Mouse (Mus musculus): ENCODE measurements around the gene Alg1. TPM values are rescaled to one million over a fixed set of nuclear protein-coding genes. Genes with fewer than 3 reads are reported as not detected.

Alg1 gene
- polyA plus RNA-seq, 1 experiment from 2014 or later = 30.8 TPM

DNA sequence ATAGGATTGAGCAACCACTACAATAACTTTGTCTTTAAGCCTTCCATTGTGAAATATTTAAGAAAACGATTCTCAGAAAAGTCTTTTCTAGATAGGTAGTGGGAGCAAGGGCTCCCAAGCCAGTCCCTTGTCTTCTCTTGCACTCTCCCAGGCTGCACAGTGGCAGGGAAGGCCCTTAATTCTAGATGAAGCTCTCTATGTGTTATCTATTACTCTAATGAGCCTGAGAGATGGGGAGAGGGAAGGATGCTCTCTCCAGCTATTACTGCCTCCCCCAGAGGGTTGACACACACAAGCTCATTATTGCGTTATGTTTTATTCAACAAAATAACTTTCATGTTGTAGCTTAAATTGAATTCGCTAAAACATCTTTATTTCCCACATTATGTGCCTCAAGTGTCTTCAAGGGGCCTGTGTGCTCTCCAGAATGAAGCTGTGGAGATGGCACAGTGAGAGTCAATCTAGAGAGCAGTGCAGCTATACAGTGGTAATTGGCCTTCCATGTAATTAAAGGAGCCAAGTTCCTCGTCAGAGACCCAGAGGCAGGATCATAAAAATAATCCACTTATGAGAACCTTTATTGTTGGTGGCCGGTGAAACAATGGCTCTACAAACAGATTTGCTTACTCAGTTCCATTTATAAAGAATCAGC, 46.3 kb downstream of the Alg1 start:
- no peak for ATAC-seq (ENCODE audit: insufficient number of reproducible peaks, insufficient read depth, low FRiP score, low TSS enrichment)
- H3K27me3 ChIP-seq = no peaks in the 10 kb centered on the region
- no peaks in the 10 kb centered on the region for H3K9me3 ChIP-seq
- WGBS = 79% methylated on average over 5 of the region's 5 CpGs
- no peaks in the 10 kb centered on the region; the same call in 1 of the 2 replicates for H3K4me1 ChIP-seq
- H3K27ac ChIP-seq = no peak overlapping the region
- no peak overlapping the region for H3K4me3 ChIP-seq
- no peak overlapping the region for H3K4me2 ChIP-seq (replicated peaks)
- H3K9ac ChIP-seq = no peak overlapping the region
- no peaks in the 10 kb centered on the region for H3K36me3 ChIP-seq

DNA sequence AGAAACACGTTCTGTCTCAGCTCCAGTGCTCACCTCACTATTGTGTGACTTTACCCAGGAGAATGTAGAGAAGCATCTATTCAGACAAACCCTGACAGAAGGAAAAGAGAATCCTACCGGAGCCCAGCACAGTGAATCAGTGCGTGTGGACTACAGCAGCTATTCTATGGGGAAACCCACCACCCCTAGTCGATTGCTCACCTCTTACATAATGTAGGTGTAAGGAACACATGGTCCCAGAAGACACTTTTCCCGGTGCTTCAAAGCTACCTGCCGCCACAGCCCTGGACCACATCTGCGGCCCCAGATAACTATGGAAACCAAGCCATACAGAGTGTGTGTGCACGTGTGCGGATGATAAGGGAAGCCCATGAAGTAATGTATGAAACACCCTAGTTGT, 49.3 kb downstream of the Alg1 start:
- no peak overlapping the region for H3K4me2 ChIP-seq (replicated peaks)
- ATAC-seq (ENCODE audit: insufficient number of reproducible peaks, insufficient read depth, low FRiP score, low TSS enrichment) = no peak
- no peaks in the 10 kb centered on the region for H3K9me3 ChIP-seq
- no peak overlapping the region for H3K4me3 ChIP-seq
- WGBS = 89% methylated on average over 9 of the region's 9 CpGs
- H3K27me3 ChIP-seq = no peaks in the 10 kb centered on the region
- H3K36me3 ChIP-seq = no peaks in the 10 kb centered on the region
- H3K4me1 ChIP-seq = no peaks in the 10 kb centered on the region; the same call in 1 of the 2 replicates
- no peak overlapping the region for H3K9ac ChIP-seq
- no peak overlapping the region for H3K27ac ChIP-seq

DNA sequence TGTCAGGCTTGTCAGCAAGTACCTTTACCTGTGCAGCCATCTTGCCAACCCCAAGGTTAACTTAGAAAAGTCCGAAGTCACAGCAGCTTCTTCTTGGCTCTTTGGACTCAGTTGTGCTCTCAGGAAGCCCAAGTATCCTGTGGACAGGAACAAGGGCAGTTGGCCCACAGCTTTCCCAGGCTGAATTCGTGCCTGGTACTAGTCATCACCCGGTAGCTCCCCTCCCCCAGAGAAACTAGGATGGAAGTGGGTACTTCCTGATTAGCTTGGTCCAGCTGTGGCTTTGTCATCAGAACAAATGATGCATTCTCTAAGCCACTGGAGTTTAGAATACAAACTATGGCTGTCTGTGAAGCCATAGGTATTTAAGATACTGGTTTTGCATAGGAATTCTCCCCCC, 52.0 kb downstream of the Alg1 start:
- Histone ChIP-seq H3K4me2 (replicated peaks) (no peak overlapping the region), H3K36me3 (no peaks in the 10 kb centered on the region), H3K4me3 (no peak overlapping the region), H3K9me3 (no peaks in the 10 kb centered on the region), H3K27ac (no peak overlapping the region), H3K9ac (no peak overlapping the region), H3K4me1 (no peaks in the 10 kb centered on the region; the same call in 1 of the 2 replicates), H3K27me3 (no peaks in the 10 kb centered on the region)
- 48% methylated on average over 3 of the region's 3 CpGs for WGBS
- no peak for ATAC-seq (ENCODE audit: insufficient number of reproducible peaks, insufficient read depth, low FRiP score, low TSS enrichment)

Small RNAs within 50 kb of the gene (microRNA-seq; reads per million reads assigned to microRNA genes)
- not detected for gene Gm23689
- not detected for gene Gm26095
- not detected for gene Mir6364

Other genes with a start within 250 kb of the Alg1 start
- gene Sept12, start 235.8 kb upstream of the Alg1 start, polyA plus RNA-seq (2016; fragmentation: Nextera tagmentation; extraction: Ambion mirVana) = not detected in 2 replicates
- 3.6 and 3.9 TPM in 2 replicates for gene Smim22, start 226.3 kb upstream of the Alg1 start, polyA plus RNA-seq (2016; fragmentation: Nextera tagmentation; extraction: Ambion mirVana)
- gene Rogdi, start 220.1 kb upstream of the Alg1 start, polyA plus RNA-seq (2016; fragmentation: Nextera tagmentation; extraction: Ambion mirVana) = 65.1 and 74.9 TPM in 2 replicates
- 169 and 172 TPM in 2 replicates for gene Glyr1, start 183.8 kb upstream of the Alg1 start, polyA plus RNA-seq (2016; fragmentation: Nextera tagmentation; extraction: Ambion mirVana)
- gene Ubn1, start 183.6 kb upstream of the Alg1 start, polyA plus RNA-seq (2016; fragmentation: Nextera tagmentation; extraction: Ambion mirVana) = 26.9 and 27.0 TPM in 2 replicates
- gene Ppl, start 101.2 kb upstream of the Alg1 start, polyA plus RNA-seq (2016; fragmentation: Nextera tagmentation; extraction: Ambion mirVana) = 3.2 and 3.3 TPM in 2 replicates
- gene Sec14l5, start 86.5 kb upstream of the Alg1 start, polyA plus RNA-seq (2016; fragmentation: Nextera tagmentation; extraction: Ambion mirVana) = 0.13 TPM in 1 of 2 replicates, not detected in the other
- gene Nagpa, start 29.6 kb upstream of the Alg1 start, polyA plus RNA-seq (2016; fragmentation: Nextera tagmentation; extraction: Ambion mirVana) = 14.6 and 17.1 TPM in 2 replicates
- gene AU021092, start 11.3 kb upstream of the Alg1 start, polyA plus RNA-seq (2016; fragmentation: Nextera tagmentation; extraction: Ambion mirVana) = 2.1 and 2.3 TPM in 2 replicates
- gene Eef2kmt, start 22.4 kb downstream of the Alg1 start, polyA plus RNA-seq (2016; fragmentation: Nextera tagmentation; extraction: Ambion mirVana) = 14.7 and 15.3 TPM in 2 replicates

Data from embryonic facial prominence, embryonic 12.5 days (tissue).